Mouse (Mus musculus) testis, adult 10 weeks (tissue): Measurements from ENCODE around the gene Arfip2. TPM values are rescaled to one million over a fixed set of nuclear protein-coding genes. Genes with fewer than 3 reads are reported as not detected.

ENCODE experiments used
- polyA plus RNA-seq: library from polyadenylated mRNA; stranded (reverse); fragments of 350-450 nt; fragmentation: Illumina TruSeq; extraction: RNeasy Lipid Tissue Mini Kit (QIAGEN cat#74804); gene quantifications from one replicate; pipeline ENCODE4 v1.2.3, GENCODE M21; 2014; ENCODE audit warnings: low read depth, low replicate concordance

The Arfip2 gene
- polyA plus RNA-seq: 3.4 TPM

GRCm38 (mm10) chr7:105640233-105640893 is at the start of gene Arfip2, which contains the start of gene Gm45799:
Arfip2 (minus strand) TSS chr7:105640416.
Gm45799 (plus strand) TSS chr7:105640552.

GRCm38 (mm10) chr7:105650639-105651435 is 10.6 kb upstream of the Arfip2 start, which contains the start of gene Dnhd1:
Dnhd1 (plus strand) TSS chr7:105650827.

GRCm38 (mm10) chr7:105639756-105640155 is 460 bp downstream of the Arfip2 start, which contains the start of gene Timm10b:
Timm10b (plus strand) TSS chr7:105640056.

GRCm38 (mm10) chr7:105633127-105633800 is 7.0 kb downstream of the Arfip2 start, which contains the start of gene Trim3:
Trim3 (minus strand) TSS chr7:105633571.

Other genes starting within 250 kb of the Arfip2 start
- 9.2 TPM for gene Fam160a2, start 240.4 kb downstream of the Arfip2 start, polyA plus RNA-seq
- 1.8 TPM for gene Cnga4, start 235.8 kb downstream of the Arfip2 start, polyA plus RNA-seq
- not detected for gene Cckbr, start 214.7 kb downstream of the Arfip2 start, polyA plus RNA-seq
- gene Cavin3, start 158.1 kb downstream of the Arfip2 start, polyA plus RNA-seq: 0.69 TPM
- gene Smpd1, start 86.1 kb downstream of the Arfip2 start, polyA plus RNA-seq: 0.62 TPM
- 0.71 TPM for gene Apbb1, start 58.8 kb downstream of the Arfip2 start, polyA plus RNA-seq
- gene Hpx, start 40.3 kb downstream of the Arfip2 start, polyA plus RNA-seq: not detected
- gene Trim3, start 6.8 kb downstream of the Arfip2 start, polyA plus RNA-seq: 2.0 TPM
- 17.1 TPM for gene Timm10b, start 360 bp downstream of the Arfip2 start, polyA plus RNA-seq
- not detected for gene Gm45799, start 136 bp upstream of the Arfip2 start, polyA plus RNA-seq
- 27.6 TPM for gene Dnhd1, start 10.4 kb upstream of the Arfip2 start, polyA plus RNA-seq
- gene Ilk, start 96.2 kb upstream of the Arfip2 start, polyA plus RNA-seq: 17.2 TPM
- 9.8 TPM for gene Rrp8, start 97.0 kb upstream of the Arfip2 start, polyA plus RNA-seq
- 21.1 TPM for gene Taf10, start 103.9 kb upstream of the Arfip2 start, polyA plus RNA-seq
- 9.5 TPM for gene Tpp1, start 111.8 kb upstream of the Arfip2 start, polyA plus RNA-seq
- gene Dchs1, start 147.2 kb upstream of the Arfip2 start, polyA plus RNA-seq: 0.10 TPM
- gene Mrpl17, start 170.7 kb upstream of the Arfip2 start, polyA plus RNA-seq: 10.1 TPM